Mouse (Mus musculus): Measurements from ENCODE around the gene Gm15128.
"Not testable (repeated sequence)": the region's sequence is repeated elsewhere in the genome, so short reads cannot be mapped to it uniquely, and the experiment has no call there.

The Gm15128 gene

GRCm38 (mm10) chrX:147765691-147766090 is at the start of gene Gm15128:
TSS of gene Gm15128 (plus strand) at chrX:147765991.
- DNase-seq (ENCODE audit: low spot score in 2 of 2) = not testable (repeated sequence)

Data from left cerebral cortex, adult 9 months (tissue).